Mouse (Mus musculus) thymus, adult 2 months (tissue): ENCODE measurements around the gene Eif4g2.

ENCODE experiments used
- CTCF ChIP-seq: fragments of 200-500 bp; IDR thresholded peaks from 2 replicates; pipeline ENCODE4 v1.5.1; 2012; ENCODE audit warnings: mild to moderate bottlenecking, control low read depth, low read length, moderate library complexity, borderline replicate concordance; ENCODE audit not compliant: control insufficient read depth, poor library complexity, insufficient read depth; ENCODE audit errors: extremely low read depth
- POLR2A ChIP-seq: fragments of 200-500 bp; IDR thresholded peaks from 2 replicates; pipeline ENCODE4 v1.6.1; 2012; ENCODE audit warnings: mild to moderate bottlenecking, low read length, control low read depth, moderate library complexity; ENCODE audit not compliant: control insufficient read depth, poor library complexity, insufficient read depth; ENCODE audit errors: extremely low read depth

DNA sequence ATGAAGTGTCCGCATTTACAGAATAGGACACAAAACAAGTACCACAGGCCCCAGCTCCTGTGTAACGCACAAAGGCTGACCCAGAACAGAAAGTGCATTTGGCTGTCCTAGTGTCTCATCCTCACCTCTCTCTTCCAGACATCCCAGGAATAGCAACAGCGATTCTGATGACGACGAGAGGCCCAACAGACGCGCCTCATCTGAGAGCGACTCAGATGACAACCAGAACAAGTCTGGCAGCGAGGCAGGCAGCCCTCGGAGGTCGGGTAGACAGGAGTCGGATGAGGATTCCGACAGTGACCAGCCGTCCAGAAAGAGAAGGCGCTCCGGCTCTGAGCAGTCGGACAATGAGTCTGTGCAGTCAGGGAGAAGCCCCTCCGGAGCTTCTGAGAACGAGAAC lies 27.6 kb downstream of the Eif4g2 start:
- TF ChIP-seq CTCF (no peak), POLR2A (no peak)
